Mouse (Mus musculus): ENCODE results near the gene Slc6a13.
"Not testable (repeated sequence)": the region's sequence is repeated elsewhere in the genome, so short reads cannot be mapped to it uniquely, and the experiment has no call there.

Slc6a13 gene

DNA sequence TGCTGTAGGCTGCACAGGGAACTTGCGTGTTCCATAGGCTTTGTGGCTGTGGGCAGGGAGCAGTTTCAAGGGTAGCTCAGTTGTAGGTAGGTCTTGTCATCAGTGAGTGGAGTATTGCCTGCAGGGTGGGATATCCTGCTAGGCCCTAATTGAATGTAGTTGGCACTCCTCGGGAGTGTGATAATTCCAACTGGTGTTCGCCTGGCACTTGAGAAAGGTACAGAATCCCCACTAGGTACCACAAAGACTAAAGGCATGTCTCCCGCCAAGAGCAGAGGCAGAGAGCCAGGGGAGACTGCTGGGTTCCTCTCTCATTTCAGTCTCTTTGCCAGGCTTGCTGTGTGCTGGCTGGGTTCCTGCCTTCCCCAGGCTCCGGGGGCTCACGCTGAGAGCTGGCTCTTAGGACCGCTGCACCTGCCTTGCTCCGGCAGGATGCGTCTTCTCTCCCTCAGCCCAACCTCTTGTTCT lies 28.4 kb downstream of the Slc6a13 start:
- DNase-seq = peak; percentile 31

DNA sequence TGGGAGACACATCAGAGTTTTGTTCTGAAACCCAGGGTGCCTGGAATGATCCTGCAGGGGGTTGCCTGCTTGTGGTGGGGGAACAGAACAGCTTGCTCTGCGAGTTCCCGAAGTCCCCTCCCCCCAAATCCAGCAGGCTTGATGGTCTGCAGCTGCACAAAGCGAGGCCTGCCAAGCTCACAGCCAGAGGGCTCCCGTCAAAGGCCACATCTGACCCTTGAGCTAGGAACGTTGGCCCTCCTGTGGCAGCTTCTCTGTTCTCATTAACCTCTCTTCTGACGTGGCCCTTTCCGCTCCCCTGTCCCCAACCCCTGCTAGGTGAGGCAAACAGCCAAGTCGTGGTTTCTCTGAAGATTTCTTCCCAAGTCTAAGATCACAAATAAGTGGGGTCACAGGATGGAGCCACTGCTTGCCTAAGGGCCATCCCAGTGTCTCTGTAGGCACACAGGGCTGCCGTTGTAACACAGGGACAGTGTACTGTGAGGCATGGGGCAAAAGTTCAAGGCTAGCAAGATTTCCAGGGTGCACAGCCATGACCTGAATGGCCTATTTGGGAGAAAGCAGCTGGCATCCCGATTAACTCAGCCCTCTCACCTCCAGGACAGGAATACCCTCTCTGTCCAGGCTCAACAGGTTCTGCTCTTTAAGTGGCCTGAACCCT lies 30.0 kb downstream of the Slc6a13 start:
- DNase-seq = peak; percentile 22

DNA sequence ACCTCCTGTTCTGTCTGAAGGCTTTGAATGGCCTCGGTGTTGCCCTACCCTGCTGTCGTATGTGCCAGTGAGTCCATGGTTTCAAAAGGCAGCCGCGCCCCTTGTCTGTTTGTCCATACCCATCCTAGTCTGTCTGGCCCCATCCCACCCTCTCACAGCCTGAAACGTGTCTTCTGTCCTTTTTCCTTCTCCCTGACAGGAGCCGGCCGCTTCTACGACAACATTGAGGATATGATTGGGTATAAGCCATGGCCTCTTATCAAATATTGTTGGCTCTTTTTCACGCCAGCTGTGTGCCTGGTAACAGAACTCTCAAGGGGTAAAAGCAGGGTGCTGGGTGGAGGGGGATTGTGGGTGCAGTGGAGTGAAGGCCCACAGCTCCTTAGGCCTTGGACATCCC lies 35.8 kb downstream of the Slc6a13 start:
- DNase-seq = no peak

- no peak for DNase-seq
Measured at GRCm38 (mm10) chr6:121336558-121336957, 36.5 kb downstream of the Slc6a13 start.

GRCm38 (mm10) chr6:121337229-121337628 lies 37.2 kb downstream of the Slc6a13 start:
- no peak for DNase-seq

- DNase-seq = peak; percentile 82
Measured at GRCm38 (mm10) chr6:121337770-121338518, 37.9 kb downstream of the Slc6a13 start.

- DNase-seq = no peak
Measured at GRCm38 (mm10) chr6:121338519-121338896, 38.5 kb downstream of the Slc6a13 start.

GRCm38 (mm10) chr6:121341650-121342049 lies 41.6 kb downstream of the Slc6a13 start:
- no peak for DNase-seq

DNA sequence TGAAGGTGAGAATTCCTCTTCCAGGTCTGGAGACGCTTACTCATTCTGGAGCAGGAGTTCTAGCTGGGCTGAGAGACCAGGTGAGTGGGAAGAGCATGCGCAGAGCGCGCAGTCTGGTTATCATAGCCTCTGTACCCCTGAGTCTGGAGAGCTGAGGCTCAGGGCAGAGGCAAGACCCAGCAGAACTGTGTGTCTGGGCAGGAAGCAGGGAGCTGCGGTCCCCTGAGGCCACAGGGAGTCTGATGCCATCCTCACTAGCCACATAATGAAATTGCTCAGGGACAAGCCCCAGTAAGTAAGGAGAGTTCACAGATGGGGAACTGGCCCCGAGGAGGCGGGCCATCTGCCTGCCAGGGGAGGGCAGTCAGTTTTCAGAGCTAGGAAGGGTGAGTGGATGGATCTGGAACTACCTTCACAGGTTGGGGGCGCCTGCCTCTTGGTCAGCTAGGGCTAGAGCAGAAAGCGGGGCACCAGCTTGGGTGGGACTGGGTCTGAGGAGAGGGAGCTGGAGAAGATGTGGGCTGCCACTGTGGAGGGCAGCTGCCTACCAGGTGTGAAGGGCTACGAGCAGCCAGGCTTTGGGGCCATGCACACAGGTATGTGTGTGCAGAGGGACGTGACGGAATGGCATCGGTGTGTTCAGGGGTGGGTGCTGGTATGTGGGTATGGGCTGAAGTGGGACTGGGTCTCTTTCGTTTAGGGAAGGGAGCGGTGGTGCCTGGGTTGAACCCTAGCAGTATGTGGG lies 43.2 kb downstream of the Slc6a13 start, which contains the start of gene Slc6a12:
TSS of gene Slc6a12 (plus strand) at position 51 of the 745 bp plus-strand sequence.
- DNase-seq = no peak

DNA sequence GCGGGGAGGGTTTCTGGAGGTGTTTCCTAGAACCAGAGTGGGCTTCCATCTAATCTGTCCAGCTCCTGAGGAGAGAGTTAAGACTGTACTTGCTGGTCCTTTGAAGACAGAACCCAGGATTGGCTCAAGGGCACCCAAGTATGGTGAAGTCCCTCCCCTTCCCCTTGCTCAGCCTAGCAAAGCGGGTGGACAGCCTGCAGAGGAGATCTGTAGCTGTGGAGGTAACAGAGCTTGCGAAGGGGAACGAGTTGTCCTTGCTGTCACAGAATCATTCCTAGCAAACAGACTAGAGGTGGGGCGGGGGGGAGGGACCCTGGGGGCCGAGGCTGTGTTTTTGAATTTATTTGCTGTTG lies 43.7 kb downstream of the Slc6a13 start:
- no peak for DNase-seq

DNA sequence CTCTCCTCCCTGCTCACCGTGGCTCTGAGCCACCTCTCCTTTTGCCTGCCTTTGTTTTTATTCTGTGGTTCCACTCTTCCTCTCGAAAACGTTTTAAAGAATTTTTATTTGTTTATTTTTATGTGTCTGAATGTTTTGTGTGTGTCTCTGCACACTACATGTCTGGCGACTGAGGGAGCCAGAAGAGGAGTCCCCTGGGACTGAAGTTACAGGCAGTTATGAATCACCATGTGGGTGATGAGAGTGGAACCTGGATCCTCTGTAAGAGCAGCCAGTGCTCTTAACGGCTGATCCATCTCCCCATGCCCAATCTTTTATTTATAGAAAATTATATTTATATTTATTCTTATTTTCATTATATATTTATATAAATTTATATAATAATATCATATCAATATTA lies 44.3 kb downstream of the Slc6a13 start:
- DNase-seq = no peak

DNA sequence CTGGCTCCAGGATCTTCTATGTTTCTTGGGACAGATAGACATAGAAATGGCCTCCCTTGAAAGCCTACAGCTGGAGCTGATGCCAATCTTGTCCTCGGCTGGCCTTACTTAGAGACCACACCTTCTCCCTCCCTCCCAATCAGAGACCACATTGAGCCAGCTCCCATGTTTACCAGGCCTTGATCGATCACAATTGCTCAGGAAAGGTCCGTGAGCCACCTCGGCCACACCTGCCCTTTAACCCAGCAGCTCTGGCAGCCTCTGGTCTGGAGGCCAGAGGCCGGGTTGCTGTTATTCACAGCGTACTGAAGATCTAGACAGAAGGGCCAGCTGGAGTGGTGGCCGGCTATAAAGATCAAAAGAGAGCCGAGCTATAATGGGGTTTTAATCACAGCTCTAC lies 46.4 kb downstream of the Slc6a13 start:
- DNase-seq = no peak

- DNase-seq = no peak
Measured at GRCm38 (mm10) chr6:121352276-121352675, 52.2 kb downstream of the Slc6a13 start.

- no peak for DNase-seq
Measured at GRCm38 (mm10) chr6:121356041-121356440, 56.0 kb downstream of the Slc6a13 start.

GRCm38 (mm10) chr6:121357232-121357631 lies 57.2 kb downstream of the Slc6a13 start:
- DNase-seq = no peak

DNA sequence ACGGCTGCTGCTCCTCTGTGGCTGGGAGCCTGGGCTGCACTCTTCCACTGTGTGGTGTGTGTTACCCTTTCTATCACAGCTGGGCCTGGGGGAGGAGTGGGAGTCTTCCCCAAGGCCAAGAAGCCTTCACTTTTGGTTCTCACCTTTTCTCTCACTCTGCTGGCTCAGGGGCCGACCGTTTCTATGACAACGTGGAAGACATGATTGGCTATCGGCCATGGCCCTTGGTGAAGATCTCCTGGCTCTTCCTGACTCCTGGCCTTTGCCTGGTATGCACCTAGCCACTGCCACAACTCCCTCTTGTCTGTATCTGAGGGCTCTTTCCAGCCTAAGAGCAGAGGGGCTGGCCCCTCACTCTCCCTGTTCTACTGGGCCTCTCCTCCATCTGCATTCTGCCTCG lies 63.0 kb downstream of the Slc6a13 start:
- no peak for DNase-seq

DNA sequence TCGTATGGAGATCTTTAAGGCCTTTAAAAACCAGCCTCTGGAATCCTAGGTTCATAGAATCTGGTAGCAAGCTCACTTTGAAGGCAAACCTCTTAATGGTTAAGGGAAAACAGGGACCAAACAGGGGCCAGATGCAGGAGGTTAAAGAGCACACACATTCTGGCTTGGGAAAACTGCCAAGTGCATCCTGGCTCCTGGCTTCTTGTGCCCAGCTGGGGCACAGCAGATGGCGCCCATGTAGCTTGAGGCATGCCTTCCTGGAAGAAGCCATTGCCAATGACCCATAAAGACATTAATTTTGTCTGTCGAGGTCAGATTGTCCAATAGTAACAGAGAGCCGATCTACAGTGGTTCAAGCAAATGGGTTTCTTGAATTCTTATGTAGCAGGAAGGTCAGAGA lies 63.9 kb downstream of the Slc6a13 start:
- no peak for DNase-seq

DNA sequence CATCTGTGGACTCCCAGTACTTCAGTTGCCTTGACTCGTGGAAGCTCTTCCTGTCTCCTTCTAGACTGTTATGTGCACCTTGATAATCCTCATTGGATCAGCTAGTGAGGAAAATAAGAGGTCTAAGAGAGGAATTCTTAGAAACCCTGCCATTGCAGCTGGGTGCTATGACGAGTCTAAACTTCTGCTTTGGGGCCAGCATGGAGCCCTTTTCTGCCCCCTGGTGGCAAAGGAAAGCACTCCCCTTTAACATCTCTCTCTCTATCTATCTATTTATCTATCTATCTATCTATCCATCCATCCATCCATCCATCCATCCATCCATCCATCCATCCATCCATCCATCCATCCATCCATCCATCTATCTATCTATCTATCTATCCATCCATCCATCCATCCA lies 66.5 kb downstream of the Slc6a13 start:
- DNase-seq = not testable (repeated sequence)

DNA sequence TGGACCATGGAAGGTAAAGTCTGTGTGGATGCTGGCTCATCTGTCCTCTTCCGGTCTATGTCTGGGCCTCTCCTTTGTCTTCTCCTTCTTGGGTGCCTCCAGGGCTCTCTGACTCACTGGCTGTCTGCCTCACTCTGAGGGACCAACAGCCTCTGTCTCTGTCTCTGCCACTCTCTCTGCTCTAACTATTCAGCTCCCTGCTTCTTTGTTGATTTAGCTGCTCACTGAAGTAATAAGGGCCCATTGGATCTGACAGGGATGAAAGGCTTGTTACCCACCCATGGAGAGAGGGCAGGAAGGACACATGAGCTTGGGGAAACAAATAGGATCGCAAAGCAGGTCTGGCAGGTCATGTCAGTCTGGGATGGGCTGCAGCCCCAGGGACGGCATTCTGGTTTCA lies 67.1 kb downstream of the Slc6a13 start:
- DNase-seq = no peak

- DNase-seq = no peak
Measured at GRCm38 (mm10) chr6:121371197-121371980, 71.4 kb downstream of the Slc6a13 start.

DNA sequence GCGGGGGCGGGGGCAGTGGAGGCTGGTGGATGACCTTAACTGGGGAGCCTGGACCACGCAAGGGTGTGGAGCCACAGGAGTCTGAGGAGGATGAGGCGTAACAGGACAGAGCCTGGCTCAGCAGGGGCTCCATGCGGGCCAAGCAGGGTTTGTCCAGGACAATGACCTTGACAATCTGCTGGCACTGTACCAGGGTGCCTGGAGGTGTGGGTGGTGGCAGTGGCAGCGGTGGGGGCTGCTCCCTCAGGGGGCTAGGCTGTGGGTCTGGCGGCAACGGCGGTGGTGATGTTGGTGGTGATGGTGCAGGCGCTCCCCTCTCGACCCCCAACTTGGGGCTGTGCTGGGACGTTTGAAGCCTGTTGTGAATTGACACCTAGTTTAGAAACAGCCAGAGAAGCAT lies 76.1 kb downstream of the Slc6a13 start:
- DNase-seq = no peak

DNA sequence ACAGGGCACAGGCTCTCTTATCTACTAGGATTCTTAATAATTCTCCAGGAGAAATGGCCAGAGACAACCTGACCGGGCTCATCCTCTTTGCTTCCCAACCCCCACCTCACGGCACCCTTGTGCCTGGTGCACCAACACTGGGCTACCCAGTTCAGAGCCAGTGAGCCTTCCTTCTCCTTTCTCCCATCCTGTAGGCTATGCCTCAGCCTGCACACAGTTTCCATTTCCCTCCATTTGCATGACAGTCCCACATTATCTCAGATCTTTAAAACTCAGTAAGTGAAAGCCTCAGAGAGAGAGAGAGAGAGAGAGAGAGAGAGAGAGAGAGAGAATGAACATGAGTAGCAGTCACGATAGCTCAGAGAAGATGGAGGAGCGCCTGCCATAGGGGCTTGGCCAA lies 78.2 kb downstream of the Slc6a13 start:
- DNase-seq = no peak

DNA sequence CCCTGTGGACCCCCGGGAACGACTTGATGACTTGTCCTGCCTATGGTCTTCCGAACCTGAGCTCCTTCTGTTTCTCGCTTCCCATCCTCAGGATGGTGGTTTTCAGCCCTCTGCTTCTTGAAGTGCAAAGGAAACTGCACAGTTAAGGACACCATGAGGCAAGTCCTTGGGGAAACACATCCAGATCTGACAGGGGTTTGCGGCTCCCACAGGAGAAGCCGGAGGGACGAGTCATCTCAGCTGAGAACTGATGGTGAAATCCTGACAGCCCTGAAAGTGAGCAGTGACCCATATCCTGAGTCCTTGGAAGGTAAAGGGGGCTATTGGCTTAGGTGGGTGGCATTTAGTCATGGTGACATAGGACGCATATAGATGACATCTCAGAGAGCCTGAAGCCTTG lies 80.5 kb downstream of the Slc6a13 start:
- DNase-seq = no peak

Data from layer of hippocampus, adult 9-11 months (tissue).